Mouse (Mus musculus) bone marrow macrophage, adult 2 months (primary cell): ENCODE measurements around the gene Pcca. TPM values are rescaled to one million over a fixed set of nuclear protein-coding genes. Genes with fewer than 3 reads are reported as not detected.
A peak's percentile ranks its signal among the peaks of the same experiment; 100 is the strongest.

Source experiments
- H3K27ac ChIP-seq: 2 replicates; pipeline ENCODE4 v1.5.1; 2012; ENCODE audit warnings: low read depth, low read length; ENCODE audit not compliant: insufficient read depth
- H3K4me1 ChIP-seq: 2 replicates; pipeline ENCODE4 v1.6.1; 2012; ENCODE audit warnings: low read length; ENCODE audit not compliant: control insufficient read depth, insufficient read depth
- H3K4me3 ChIP-seq: 2 replicates; pipeline ENCODE4 v1.5.1; 2012; ENCODE audit warnings: mild to moderate bottlenecking, low read length, moderate library complexity; ENCODE audit not compliant: insufficient read depth
- CTCF ChIP-seq: IDR thresholded peaks from 2 replicates; pipeline ENCODE4 v1.5.1; 2012; ENCODE audit warnings: low read depth, mild to moderate bottlenecking, low read length, moderate library complexity
- POLR2A ChIP-seq: IDR thresholded peaks from 2 replicates; pipeline ENCODE4 v1.6.1; 2012; ENCODE audit warnings: mild to moderate bottlenecking, low read depth, low read length, borderline replicate concordance
- polyA plus RNA-seq: library from polyadenylated mRNA; stranded (reverse); fragments of >200 nt; gene quantifications from 2 replicates; pipeline ENCODE4 v1.2.4, GENCODE M21; 2012; ENCODE audit not compliant: missing spikeins, insufficient read depth, insufficient read length

The Pcca gene
- 26.3 and 27.1 TPM in 2 replicates for polyA plus RNA-seq

- peaks cover 2% of the 10 kb centered on the region; the same call in 1 of the 2 replicates for H3K4me1 ChIP-seq
- H3K27ac ChIP-seq, result peak within 1 kb of the TSS; percentile 38
- TF ChIP-seq POLR2A (no peak), CTCF (no peak)
- peak within 1 kb of the TSS; percentile 80 for H3K4me3 ChIP-seq
Measured at GRCm38 (mm10) chr14:122534017-122534924, at the start of gene Pcca. Pcca (plus strand) TSS chr14:122534324.

- TF ChIP-seq CTCF (no peak), POLR2A (no peak)
- no peak overlapping the region for H3K27ac ChIP-seq
- H3K4me1 ChIP-seq, result no peaks in the 10 kb centered on the region
- H3K4me3 ChIP-seq, result no peak overlapping the region
Measured at GRCm38 (mm10) chr14:122484458-122484843, 49.7 kb upstream of the Pcca start.

GRCm38 (mm10) chr14:122484844-122485551 is 49.1 kb upstream of the Pcca start:
- Histone ChIP-seq H3K4me1 (no peaks in the 10 kb centered on the region), H3K4me3 (no peak overlapping the region), H3K27ac (no peak overlapping the region)
- TF ChIP-seq CTCF (no peak), POLR2A (no peak)

GRCm38 (mm10) chr14:122485635-122486181 is 48.4 kb upstream of the Pcca start:
- TF ChIP-seq POLR2A (no peak), CTCF (no peak)
- no peak overlapping the region for H3K4me3 ChIP-seq
- no peaks in the 10 kb centered on the region for H3K4me1 ChIP-seq
- H3K27ac ChIP-seq, result no peak overlapping the region

GRCm38 (mm10) chr14:122486611-122487010 is 47.5 kb upstream of the Pcca start:
- H3K27ac ChIP-seq, result no peak overlapping the region
- TF ChIP-seq CTCF (no peak), POLR2A (no peak)
- no peaks in the 10 kb centered on the region for H3K4me1 ChIP-seq
- H3K4me3 ChIP-seq, result no peak overlapping the region

GRCm38 (mm10) chr14:122487366-122487765 is 46.8 kb upstream of the Pcca start:
- Histone ChIP-seq H3K27ac (no peak overlapping the region), H3K4me3 (no peak overlapping the region), H3K4me1 (no peaks in the 10 kb centered on the region)
- TF ChIP-seq POLR2A (no peak), CTCF (no peak)

GRCm38 (mm10) chr14:122489041-122489440 is 45.1 kb upstream of the Pcca start:
- H3K27ac ChIP-seq, result no peak overlapping the region
- no peaks in the 10 kb centered on the region for H3K4me1 ChIP-seq
- H3K4me3 ChIP-seq, result no peak overlapping the region
- TF ChIP-seq POLR2A (no peak), CTCF (no peak)

GRCm38 (mm10) chr14:122489686-122490414 is 44.3 kb upstream of the Pcca start:
- Histone ChIP-seq H3K27ac (no peak overlapping the region), H3K4me1 (no peaks in the 10 kb centered on the region), H3K4me3 (no peak overlapping the region)
- TF ChIP-seq CTCF (no peak), POLR2A (no peak)

GRCm38 (mm10) chr14:122490441-122491328 is 43.4 kb upstream of the Pcca start, which contains the start of gene Gm10837:
Gm10837 (plus strand) TSS chr14:122490586.
- H3K4me3 ChIP-seq, result 0 out of 2 replicates have a peak within 1 kb of the TSS, but pooled peaks have one; percentile 3
- H3K27ac ChIP-seq, result no peak within 1 kb of the TSS
- no peaks in the 10 kb centered on the region for H3K4me1 ChIP-seq
- TF ChIP-seq POLR2A (no peak), CTCF (no peak)
